Mouse (Mus musculus): ENCODE data around the gene Ggt5. TPM values are rescaled to one million over a fixed set of nuclear protein-coding genes. Genes with fewer than 3 reads are reported as not detected.

Gene Ggt5
- polyA plus RNA-seq, 1 experiment, result 23.1 TPM

DNA sequence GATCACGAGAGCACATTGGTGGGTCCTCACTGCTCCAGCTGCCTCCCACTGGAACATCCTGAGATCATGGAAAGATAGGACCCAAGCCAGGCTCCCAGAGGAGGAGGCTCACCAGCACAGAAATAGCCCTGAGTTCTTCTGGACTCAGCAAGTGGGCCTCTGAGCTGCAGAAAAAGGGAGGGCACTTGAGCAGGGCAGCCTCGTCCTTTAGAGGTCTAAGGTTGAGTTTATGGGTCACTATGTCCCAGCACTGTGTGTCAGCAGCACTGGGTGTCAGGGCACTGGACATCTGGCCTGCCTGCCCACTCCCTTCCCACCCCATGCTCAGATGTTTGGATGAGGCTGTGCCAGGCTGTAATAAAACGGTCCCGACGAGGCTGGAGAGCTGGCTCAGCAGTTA lies 804 bp upstream of the Ggt5 start:
- no peak overlapping the region for H3K4me3 ChIP-seq (replicated peaks; ENCODE audit: control insufficient read depth, low read depth, low read length)
- WGBS, result 78% methylated on average over 5 of the region's 5 CpGs
- H3K4me1 ChIP-seq (ENCODE audit: control insufficient read depth, insufficient read depth, low read length), result peaks cover 9% of the 10 kb centered on the region
- TF ChIP-seq POLR2A (IDR thresholded peaks at IDR 0.05; ENCODE audit: borderline replicate concordance, control insufficient read depth, low read depth, low read length) (no peak), CTCF (IDR thresholded peaks at IDR 0.05; ENCODE audit: control insufficient read depth, insufficient read depth, low read length) (no peak)
- H3K27ac ChIP-seq (ENCODE audit: control insufficient read depth, insufficient read depth, low read depth, low read length, poor library complexity), result no peak overlapping the region

DNA sequence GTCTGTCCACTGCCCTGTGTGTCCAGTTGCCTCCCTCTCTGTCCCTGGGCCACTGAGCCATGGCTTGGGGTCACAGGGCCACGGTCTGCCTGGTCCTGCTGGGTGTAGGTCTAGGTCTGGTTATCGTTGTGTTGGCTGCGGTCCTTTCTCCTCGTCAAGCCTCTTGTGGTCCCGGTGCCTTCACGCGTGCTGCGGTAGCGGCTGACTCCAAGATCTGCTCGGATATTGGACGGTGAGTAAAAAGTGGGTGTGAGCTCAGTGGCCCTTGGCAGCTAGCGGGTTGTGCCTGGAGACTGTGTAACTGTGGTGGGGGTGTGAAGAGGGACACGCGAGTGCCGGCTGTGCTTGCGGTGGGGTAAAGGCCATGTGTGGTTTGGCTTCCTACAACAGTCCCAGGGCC lies 511 bp downstream of the Ggt5 start:
- peak overlapping the region; percentile 75 for H3K4me3 ChIP-seq (replicated peaks; ENCODE audit: control insufficient read depth, low read depth, low read length)
- H3K4me1 ChIP-seq (ENCODE audit: control insufficient read depth, insufficient read depth, low read length), result peaks cover 11% of the 10 kb centered on the region
- peak overlapping the region; percentile 68 for H3K27ac ChIP-seq (ENCODE audit: control insufficient read depth, insufficient read depth, low read depth, low read length, poor library complexity)
- TF ChIP-seq CTCF (IDR thresholded peaks at IDR 0.05; ENCODE audit: control insufficient read depth, insufficient read depth, low read length) (no peak), POLR2A (IDR thresholded peaks at IDR 0.05; ENCODE audit: borderline replicate concordance, control insufficient read depth, low read depth, low read length) (peak; percentile 41; the same call in 1 of the 2 replicates)
- WGBS, result 6% methylated on average over 16 of the region's 16 CpGs

DNA sequence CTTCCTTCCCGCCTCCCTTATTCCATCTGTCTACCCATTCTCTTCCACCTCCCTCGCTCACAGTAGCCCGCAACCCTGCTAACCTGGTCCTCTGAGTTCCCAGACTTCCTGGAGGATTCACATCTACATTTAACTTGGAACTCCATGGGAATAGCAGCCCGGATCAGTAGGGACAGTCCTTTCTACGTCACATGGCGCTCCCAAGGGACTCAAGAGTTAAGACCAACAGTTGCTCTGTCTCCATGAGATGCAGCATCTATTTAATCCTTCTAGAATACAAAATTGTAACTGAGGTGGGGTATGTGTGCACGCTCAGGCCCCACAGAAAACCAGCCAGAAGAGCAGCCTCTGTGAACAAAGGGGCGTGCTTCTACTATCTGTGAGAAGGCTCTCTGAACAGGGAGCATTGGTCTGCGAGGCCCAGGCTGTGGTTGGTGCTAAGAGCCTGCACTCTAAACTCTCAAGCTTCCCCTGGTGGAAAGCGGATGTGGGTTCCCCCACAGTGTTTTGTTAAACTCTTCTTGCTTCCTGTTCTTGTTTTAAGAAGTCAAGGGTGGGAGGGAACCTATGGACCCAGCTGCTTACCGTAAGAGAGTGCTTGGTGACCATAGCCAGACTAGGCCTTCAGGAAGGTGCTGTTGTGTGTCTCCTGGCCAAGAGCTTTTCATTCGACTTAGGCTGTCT lies 2.2 kb downstream of the Ggt5 start:
- peaks cover 11% of the 10 kb centered on the region for H3K4me1 ChIP-seq (ENCODE audit: control insufficient read depth, insufficient read depth, low read length)
- TF ChIP-seq POLR2A (IDR thresholded peaks at IDR 0.05; ENCODE audit: borderline replicate concordance, control insufficient read depth, low read depth, low read length) (no peak), CTCF (IDR thresholded peaks at IDR 0.05; ENCODE audit: control insufficient read depth, insufficient read depth, low read length) (no peak)
- peak overlapping the region; percentile 60 for H3K4me3 ChIP-seq (replicated peaks; ENCODE audit: control insufficient read depth, low read depth, low read length)
- peak overlapping the region; percentile 95 for H3K27ac ChIP-seq (ENCODE audit: control insufficient read depth, insufficient read depth, low read depth, low read length, poor library complexity)
- 33% methylated on average over 12 of the region's 12 CpGs for WGBS

DNA sequence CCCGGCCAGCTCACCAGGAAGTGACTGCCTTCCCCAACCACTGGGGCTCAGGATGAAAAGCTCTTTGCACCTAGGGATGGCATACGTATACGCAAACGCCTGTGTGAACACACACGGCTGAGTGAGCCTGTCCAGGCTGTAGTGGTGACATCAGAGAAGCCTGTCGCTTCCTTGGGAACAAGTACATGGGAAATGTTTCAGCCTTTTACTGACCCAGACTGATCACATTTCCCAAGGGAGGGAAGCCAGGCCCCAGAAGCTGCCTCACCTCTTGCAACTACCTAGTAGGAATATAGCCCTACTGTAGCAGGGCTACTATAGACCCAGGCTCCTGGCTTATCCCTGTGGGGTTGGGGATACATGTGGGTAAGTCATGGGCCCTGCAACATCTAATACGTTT lies 3.4 kb downstream of the Ggt5 start:
- 59% methylated on average over 7 of the region's 7 CpGs for WGBS
- TF ChIP-seq CTCF (IDR thresholded peaks at IDR 0.05; ENCODE audit: control insufficient read depth, insufficient read depth, low read length) (no peak), POLR2A (IDR thresholded peaks at IDR 0.05; ENCODE audit: borderline replicate concordance, control insufficient read depth, low read depth, low read length) (no peak)
- Histone ChIP-seq H3K4me1 (ENCODE audit: control insufficient read depth, insufficient read depth, low read length) (peaks cover 11% of the 10 kb centered on the region), H3K27ac (ENCODE audit: control insufficient read depth, insufficient read depth, low read depth, low read length, poor library complexity) (peak overlapping the region; percentile 95), H3K4me3 (replicated peaks; ENCODE audit: control insufficient read depth, low read depth, low read length) (peak overlapping the region; percentile 60)

DNA sequence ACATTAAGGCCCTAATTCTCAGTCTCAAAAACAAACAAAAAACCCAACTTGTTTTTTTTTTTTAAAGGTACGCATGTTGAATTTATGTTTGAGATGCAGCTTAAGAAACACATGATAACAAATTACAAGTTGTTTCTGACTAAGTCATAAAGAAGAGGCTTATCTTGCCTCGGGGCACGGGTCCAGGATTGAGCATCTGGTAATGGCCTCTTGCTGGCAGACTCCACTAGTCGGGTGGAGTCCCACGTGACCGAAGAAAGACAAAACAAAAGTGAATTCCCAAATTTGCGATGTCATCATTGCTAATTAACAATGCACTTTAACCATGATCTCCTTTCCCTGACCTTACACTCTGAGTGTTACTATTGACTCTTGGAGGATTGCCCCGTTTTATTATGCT lies 6.8 kb downstream of the Ggt5 start:
- 70% methylated on average over 8 of the region's 8 CpGs for WGBS
- TF ChIP-seq POLR2A (IDR thresholded peaks at IDR 0.05; ENCODE audit: borderline replicate concordance, control insufficient read depth, low read depth, low read length), result no peak
- TF ChIP-seq CTCF (IDR thresholded peaks at IDR 0.05; ENCODE audit: control insufficient read depth, insufficient read depth, low read length), result no peak
- no peak overlapping the region for H3K4me3 ChIP-seq (replicated peaks; ENCODE audit: control insufficient read depth, low read depth, low read length)
- H3K4me1 ChIP-seq (ENCODE audit: control insufficient read depth, insufficient read depth, low read length), result peaks cover 7% of the 10 kb centered on the region
- H3K27ac ChIP-seq (ENCODE audit: control insufficient read depth, insufficient read depth, low read depth, low read length, poor library complexity), result no peak overlapping the region

DNA sequence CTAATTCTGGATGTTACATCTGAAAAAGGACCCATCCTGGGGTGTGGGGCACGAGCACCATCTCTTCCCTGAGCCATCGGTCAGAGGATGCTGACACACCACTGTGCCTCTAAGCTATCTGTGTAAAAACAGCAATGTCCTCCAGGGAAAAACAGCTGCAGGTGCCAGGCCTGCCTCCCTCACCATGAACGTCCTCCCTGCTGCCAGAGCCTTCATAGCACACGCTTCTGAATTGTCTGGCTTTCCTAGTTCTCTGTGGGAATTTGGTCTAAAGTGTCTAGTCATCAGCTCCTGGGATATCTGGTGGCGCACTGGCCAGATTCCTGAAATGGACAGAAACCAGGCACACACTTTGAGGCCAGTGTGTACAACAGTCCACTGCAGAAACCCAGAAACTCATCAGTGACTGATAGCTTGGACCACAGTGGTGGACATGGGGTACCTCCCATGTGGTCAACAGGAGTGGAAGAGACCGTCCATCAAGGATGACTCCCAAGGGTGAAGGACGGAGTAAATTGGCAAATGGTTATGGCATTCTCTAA lies 11.1 kb downstream of the Ggt5 start:
- WGBS, result 85% methylated on average over 7 of the region's 7 CpGs
- H3K27ac ChIP-seq (ENCODE audit: control insufficient read depth, insufficient read depth, low read depth, low read length, poor library complexity), result no peak overlapping the region
- no peak for TF ChIP-seq CTCF (IDR thresholded peaks at IDR 0.05; ENCODE audit: control insufficient read depth, insufficient read depth, low read length)
- H3K4me3 ChIP-seq (replicated peaks; ENCODE audit: control insufficient read depth, low read depth, low read length), result no peak overlapping the region
- H3K4me1 ChIP-seq (ENCODE audit: control insufficient read depth, insufficient read depth, low read length), result no peaks in the 10 kb centered on the region

DNA sequence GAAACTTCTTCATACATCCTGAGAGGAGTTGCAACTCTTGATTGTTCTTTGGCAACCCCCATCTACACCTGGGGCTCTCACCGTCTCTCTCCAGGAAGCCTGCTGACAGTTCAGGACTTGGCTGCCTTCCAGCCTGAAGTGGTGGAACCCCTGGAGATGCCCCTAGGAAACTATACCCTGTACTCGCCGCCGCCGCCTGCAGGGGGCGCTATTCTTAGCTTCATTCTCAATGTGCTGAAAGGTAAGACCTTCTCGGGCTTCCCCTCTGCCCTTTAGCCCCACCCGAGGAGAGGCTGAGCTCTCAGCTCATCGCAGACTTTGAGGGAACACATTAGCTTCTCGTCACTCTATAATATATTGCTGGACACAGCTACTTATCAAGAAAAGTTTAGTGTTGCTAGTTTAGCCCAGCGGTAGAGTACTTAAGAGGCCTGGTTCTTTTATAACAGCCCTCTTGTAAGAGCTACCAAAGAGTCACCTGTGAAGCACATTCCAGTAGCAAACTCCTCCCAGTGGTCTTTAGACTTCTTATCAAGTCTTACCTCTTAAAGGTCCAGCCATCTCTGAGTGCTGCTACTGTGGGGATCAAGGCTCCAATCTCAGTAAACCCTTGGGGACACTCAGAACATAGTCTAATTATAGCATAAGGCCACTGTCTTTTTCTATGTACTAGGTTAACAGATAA lies 16.2 kb downstream of the Ggt5 start:
- 51% methylated on average over 11 of the region's 11 CpGs for WGBS
- no peaks in the 10 kb centered on the region for H3K4me1 ChIP-seq (ENCODE audit: control insufficient read depth, insufficient read depth, low read length)
- peak; percentile 35; the same call in 1 of the 2 replicates for TF ChIP-seq CTCF (IDR thresholded peaks at IDR 0.05; ENCODE audit: control insufficient read depth, insufficient read depth, low read length)
- TF ChIP-seq POLR2A (IDR thresholded peaks at IDR 0.05; ENCODE audit: borderline replicate concordance, control insufficient read depth, low read depth, low read length), result no peak
- H3K27ac ChIP-seq (ENCODE audit: control insufficient read depth, insufficient read depth, low read depth, low read length, poor library complexity), result no peak overlapping the region
- H3K4me3 ChIP-seq (replicated peaks; ENCODE audit: control insufficient read depth, low read depth, low read length), result no peak overlapping the region

DNA sequence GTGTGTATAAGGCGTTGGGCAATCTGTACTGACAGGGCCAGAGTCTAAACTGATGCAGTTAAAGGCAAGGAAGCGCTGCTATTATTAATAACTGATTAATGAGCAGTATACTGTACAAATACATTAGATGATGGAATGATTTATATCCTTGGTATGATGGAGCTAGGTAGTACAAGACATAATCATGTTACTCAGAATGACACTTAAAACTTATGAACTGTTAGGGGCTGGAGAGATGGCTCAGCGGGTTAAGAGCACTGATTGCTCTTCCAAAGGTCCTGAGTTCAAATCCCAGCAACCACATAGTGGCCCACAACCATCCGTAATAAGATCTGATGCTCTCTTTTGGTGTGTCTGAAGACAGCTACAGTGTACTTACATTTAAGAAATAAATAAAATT lies 18.1 kb downstream of the Ggt5 start:
- no peak for TF ChIP-seq POLR2A (IDR thresholded peaks at IDR 0.05; ENCODE audit: borderline replicate concordance, control insufficient read depth, low read depth, low read length)
- no peak for TF ChIP-seq CTCF (IDR thresholded peaks at IDR 0.05; ENCODE audit: control insufficient read depth, insufficient read depth, low read length)
- no peak overlapping the region for H3K4me3 ChIP-seq (replicated peaks; ENCODE audit: control insufficient read depth, low read depth, low read length)
- H3K27ac ChIP-seq (ENCODE audit: control insufficient read depth, insufficient read depth, low read depth, low read length, poor library complexity), result no peak overlapping the region
- H3K4me1 ChIP-seq (ENCODE audit: control insufficient read depth, insufficient read depth, low read length), result no peaks in the 10 kb centered on the region
- WGBS, result 86% methylated on average over 4 of the region's 4 CpGs

All from bone marrow, adult 2 months (tissue).